Mouse (Mus musculus) pancreas, adult 10 weeks (tissue): Measurements from ENCODE around the gene Slc25a24. TPM values are rescaled to one million over a fixed set of nuclear protein-coding genes. Genes with fewer than 3 reads are reported as not detected.

ENCODE experiments used
- polyA plus RNA-seq: library from polyadenylated mRNA; stranded (reverse); fragments of 350-450 nt; fragmentation: Illumina TruSeq; extraction: RNeasy Lipid Tissue Mini Kit (QIAGEN cat#74804); gene quantifications from one replicate; pipeline ENCODE4 v1.2.3, GENCODE M21; 2015; ENCODE audit warnings: low read depth, low replicate concordance; ENCODE audit not compliant: insufficient read depth

The Slc25a24 gene
- polyA plus RNA-seq, result 4.4 TPM

DNA sequence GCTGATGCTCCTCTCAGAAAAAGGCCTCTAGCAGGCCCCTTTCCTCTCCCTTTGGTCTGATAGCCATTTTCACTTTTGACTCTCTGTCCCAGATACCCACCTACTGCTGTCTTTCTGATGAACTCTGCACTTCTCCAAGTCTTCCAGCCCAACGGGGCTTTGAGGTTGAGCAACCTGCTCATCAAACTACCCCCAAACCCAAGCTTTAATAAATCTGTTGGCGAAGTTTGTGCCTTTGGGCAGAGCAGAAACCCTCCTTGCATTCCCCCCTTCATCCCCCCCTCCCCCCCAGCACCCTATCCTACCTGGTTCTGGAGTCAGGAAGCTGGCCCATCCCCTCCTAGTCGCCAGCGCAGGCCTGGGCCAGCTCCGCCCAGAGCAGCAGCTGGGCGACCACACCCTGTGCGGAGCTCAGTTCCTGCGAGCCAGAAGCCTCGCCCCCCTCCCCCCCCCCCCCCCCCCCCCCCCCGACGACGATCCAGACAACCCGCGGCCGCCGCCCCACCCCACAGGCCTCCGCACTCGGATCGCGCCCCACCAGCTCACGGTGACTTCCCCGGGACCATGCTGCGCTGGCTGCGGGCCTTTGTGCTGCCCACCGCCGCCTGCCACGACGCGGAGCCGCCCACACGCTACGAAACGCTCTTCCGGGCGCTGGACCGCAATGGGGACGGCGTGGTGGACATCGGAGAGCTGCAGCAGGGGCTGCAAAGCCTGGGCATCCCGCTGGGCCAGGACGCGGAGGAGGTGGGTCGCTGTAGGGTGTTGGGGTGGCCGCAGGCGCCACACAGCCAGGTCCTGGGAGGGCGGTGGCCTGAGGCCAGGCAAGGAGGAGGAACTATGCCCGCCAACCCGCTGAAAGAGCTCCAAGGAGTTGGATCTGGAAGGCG, at the start of gene Slc25a24:
TSS of gene Slc25a24 (plus strand) at position 509 of the 890 bp plus-strand sequence.

DNA sequence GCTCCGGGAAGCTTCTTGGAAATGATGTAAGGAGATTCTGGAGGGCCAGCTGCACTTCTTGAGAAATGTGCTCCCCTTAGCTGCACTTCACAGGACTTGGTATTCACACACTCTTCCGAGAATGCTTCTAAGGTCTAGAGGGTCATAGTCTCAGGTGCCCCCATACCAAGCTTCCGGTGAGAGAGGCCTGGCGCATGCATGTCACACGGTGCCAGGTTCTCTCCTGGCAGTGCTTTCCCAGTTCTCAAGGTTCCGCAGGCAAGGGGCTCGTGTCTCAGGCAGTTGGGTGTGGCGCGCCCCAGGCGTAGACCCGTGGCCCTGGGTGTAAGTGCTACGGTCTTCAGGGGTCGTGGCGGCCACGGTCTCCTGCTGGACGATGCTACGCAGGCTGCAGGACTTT, 42.8 kb upstream of the Slc25a24 start, which contains the start of gene Slc25a54:
TSS of gene Slc25a54 (plus strand) at position 301 of the 400 bp plus-strand sequence.

Other genes starting within 250 kb of the Slc25a24 start
- gene Fndc7, start 233.1 kb upstream of the Slc25a24 start, polyA plus RNA-seq, result not detected
- gene Prpf38b, start 211.4 kb upstream of the Slc25a24 start, polyA plus RNA-seq, result 26.8 TPM
- gene Henmt1, start 183.3 kb upstream of the Slc25a24 start, polyA plus RNA-seq, result not detected
- not detected for gene Gm9857, start 182.7 kb upstream of the Slc25a24 start, polyA plus RNA-seq
- 4.6 TPM for gene Fam102b, start 95.5 kb upstream of the Slc25a24 start, polyA plus RNA-seq
- gene Slc25a54, start 42.7 kb upstream of the Slc25a24 start, polyA plus RNA-seq, result not detected
- gene Vav3, start 217.5 kb downstream of the Slc25a24 start, polyA plus RNA-seq, result 1.0 TPM